Mouse (Mus musculus) small intestine, adult 2 months (tissue): Measurements from ENCODE around the gene Ccnb3.

ENCODE experiments used
- CTCF ChIP-seq: fragments of 200-500 bp; IDR thresholded peaks from 2 replicates; pipeline ENCODE4 v1.5.1; 2012; ENCODE audit warnings: low read depth, mild to moderate bottlenecking, control low read depth, inconsistent platforms, low read length, moderate library complexity, mixed read lengths; ENCODE audit not compliant: insufficient replicate concordance, insufficient read length; ENCODE audit errors: extremely low read depth
- POLR2A ChIP-seq: fragments of 200-500 bp; IDR thresholded peaks from 2 replicates; pipeline ENCODE4 v1.6.1; 2012; ENCODE audit warnings: low read depth, mild to moderate bottlenecking, control low read depth, inconsistent platforms, low read length, moderate library complexity

DNA sequence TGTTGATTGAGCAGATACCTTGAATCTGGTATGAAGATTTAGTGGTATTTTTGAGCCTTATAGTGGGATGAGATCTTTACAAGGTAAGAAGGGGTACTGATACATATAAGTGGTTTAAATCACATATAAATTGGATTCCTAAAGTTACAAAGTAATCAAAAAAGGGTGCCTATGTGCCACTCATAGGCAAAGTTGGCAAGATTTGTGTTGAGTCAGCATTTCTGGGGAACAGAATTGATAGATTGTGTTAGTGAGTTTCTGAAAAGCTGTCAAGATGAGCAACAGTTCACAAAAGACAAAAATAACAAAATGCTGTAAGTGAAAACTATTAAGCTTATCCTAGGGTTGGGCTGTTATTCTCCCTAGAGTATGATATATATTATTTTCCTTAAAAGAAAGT, 22.7 kb upstream of the Ccnb3 start:
- TF ChIP-seq CTCF (no peak), POLR2A (no peak)
